Mouse (Mus musculus): Measurements from ENCODE around the gene Hist1h4f.

Gene Hist1h4f

GRCm38 (mm10) chr13:23506819-23507515, 44.5 kb downstream of the Hist1h4f start:
- DNase-seq = no peak

GRCm38 (mm10) chr13:23506351-23506750, 45.1 kb downstream of the Hist1h4f start:
- DNase-seq = no peak

GRCm38 (mm10) chr13:23505662-23506345, 45.6 kb downstream of the Hist1h4f start:
- DNase-seq = no peak

GRCm38 (mm10) chr13:23503797-23504196, 47.7 kb downstream of the Hist1h4f start:
- peak; percentile 41 for DNase-seq

DNA sequence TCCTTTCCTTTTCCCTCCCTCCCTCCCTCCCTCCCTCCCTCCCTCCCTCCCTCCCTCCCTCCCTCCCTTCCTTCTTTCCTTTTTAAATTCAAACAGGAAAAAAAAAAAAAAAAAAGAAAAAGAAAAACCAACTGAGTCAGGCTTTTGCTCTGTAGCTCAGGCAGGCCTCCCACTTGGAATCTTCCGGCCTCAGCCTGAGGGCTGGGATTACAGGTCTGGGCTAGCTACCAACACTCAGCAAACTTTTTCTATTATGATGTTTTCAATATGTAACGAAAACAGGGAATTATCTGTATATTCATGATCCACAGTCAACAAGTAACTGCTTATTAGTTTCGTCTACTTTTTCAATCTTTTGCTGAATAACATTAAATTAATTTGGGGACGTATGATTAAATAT, 48.5 kb downstream of the Hist1h4f start:
- no peak for DNase-seq

DNA sequence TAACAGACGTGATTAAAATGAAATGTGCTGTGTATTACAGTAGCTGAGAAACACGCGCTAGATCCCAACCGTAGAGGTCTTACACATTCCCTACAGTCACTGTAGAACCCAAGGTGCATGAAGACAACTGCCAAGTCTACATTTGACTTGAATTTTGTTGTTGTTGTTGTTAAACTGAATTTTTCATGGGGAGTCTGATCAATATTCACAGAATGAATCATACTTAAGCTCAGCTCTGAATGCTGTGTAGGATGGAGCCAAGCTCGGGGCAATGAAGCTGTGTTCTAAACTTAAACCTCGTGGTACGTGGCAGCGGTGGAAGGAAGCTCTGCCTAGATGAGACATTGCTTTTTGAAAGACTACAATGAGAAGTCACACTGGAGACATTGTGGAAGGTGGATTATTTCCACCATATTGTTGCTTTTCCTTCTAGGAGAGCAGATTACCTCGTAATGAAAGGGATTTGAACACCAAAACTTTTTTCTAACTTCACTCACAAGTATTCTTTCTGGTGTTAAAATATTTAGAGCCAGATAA, 49.3 kb downstream of the Hist1h4f start:
- DNase-seq = no peak

DNA sequence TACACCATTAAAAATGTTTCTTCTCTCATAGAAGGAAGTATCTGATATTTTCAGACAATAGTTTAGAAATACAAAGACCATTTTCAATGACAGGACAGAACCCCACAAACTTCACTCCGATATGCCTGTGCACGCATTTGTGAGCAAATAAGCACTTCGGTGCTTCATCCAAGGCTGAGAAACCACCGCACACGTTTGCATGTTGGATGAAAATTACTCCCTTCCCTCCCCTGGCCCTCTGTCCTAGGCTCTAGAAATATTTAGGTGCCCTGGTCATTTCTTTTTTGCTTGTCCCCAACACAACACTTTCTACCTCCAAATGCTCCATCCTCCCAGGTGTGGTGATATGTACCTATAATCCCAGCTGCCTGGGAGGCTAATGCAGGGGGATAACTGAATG, 49.9 kb downstream of the Hist1h4f start:
- DNase-seq = no peak
